Mouse (Mus musculus) embryonic facial prominence, embryonic 15.5 days (tissue): ENCODE results near the gene Pla2g2f. TPM values are rescaled to one million over a fixed set of nuclear protein-coding genes. Genes with fewer than 3 reads are reported as not detected.

Experiments used
- ATAC-seq: fragments of 200-750 bp; cut with Nextera tagmentation; 2 replicates; pipeline ENCODE4 v1.8.0; 2017; ENCODE audit warnings: low read depth, moderate TSS enrichment; ENCODE audit not compliant: insufficient number of reproducible peaks, low FRiP score, low TSS enrichment
- H3K27ac ChIP-seq: fragments of 300-500 bp; sonication (generic); replicated peaks from 2 replicates; pipeline ENCODE4 v1.5.1; 2015; ENCODE audit warnings: mild to moderate bottlenecking, inconsistent platforms
- H3K27me3 ChIP-seq: fragments of 300-500 bp; sonication (generic); 2 replicates; pipeline ENCODE4 v1.6.1; 2015; ENCODE audit warnings: inconsistent platforms
- H3K36me3 ChIP-seq: fragments of 300-500 bp; sonication (generic); 2 replicates; pipeline ENCODE4 v1.6.1; 2015; ENCODE audit warnings: mild to moderate bottlenecking, inconsistent platforms
- H3K4me1 ChIP-seq: fragments of 300-500 bp; sonication (generic); 2 replicates; pipeline ENCODE4 v1.6.1; 2015; ENCODE audit warnings: inconsistent platforms
- H3K4me2 ChIP-seq: fragments of 300-500 bp; sonication (generic); replicated peaks from 2 replicates; pipeline ENCODE4 v1.6.1; 2015; ENCODE audit warnings: mild to moderate bottlenecking, inconsistent platforms
- H3K4me3 ChIP-seq: fragments of 300-500 bp; sonication (generic); replicated peaks from 2 replicates; pipeline ENCODE4 v1.5.1; 2015; ENCODE audit warnings: mild to moderate bottlenecking, inconsistent platforms
- H3K9ac ChIP-seq: fragments of 300-500 bp; sonication (generic); 2 replicates; pipeline ENCODE4 v1.6.1; 2015; ENCODE audit warnings: inconsistent platforms
- H3K9me3 ChIP-seq: fragments of 300-500 bp; sonication (generic); replicated peaks from 2 replicates; pipeline ENCODE4 v1.6.1; 2016; ENCODE audit warnings: inconsistent platforms
- WGBS: fragments of 180-500 bp; shearing (Covaris S2); methylation state at CpG from one replicate; pipeline ENCODE4 v1.1.7; 2015; 5-methylcytosine and 5-hydroxymethylcytosine counted together
- polyA plus RNA-seq: library from polyadenylated mRNA; unstranded; fragments of >200 nt; fragmentation: Nextera tagmentation; extraction: Ambion mirVana; gene quantifications from 2 replicates; pipeline ENCODE4 v1.2.1, GENCODE M21; 2015

Pla2g2f gene
- polyA plus RNA-seq, 1 experiment from 2014 or later, result 31.1 TPM

DNA sequence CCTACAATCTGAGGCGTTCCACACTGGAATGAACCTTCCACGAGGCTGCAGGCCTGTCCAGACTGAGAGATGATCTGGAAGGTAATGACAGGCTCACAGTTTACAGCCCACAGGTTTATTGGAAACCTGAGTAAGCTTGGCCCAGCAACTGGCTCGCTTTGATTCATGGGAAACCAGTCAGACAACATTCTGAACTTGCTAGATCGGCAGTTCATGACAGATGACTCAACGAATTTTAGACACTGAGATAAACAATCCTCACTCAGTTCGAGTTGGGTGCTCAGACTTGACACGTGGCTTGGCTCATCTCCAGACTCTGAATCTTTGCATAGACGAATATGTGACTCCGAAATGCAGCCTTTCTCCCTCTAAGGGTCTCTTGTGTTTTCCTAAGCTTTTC is 35.2 kb upstream of the Pla2g2f start:
- Histone ChIP-seq H3K4me3 (no peak overlapping the region), H3K4me2 (no peak overlapping the region), H3K27ac (peak overlapping the region; percentile 75), H3K9ac (no peak overlapping the region), H3K4me1 (peaks cover 9% of the 10 kb centered on the region; the same call in 1 of the 2 replicates), H3K36me3 (no peaks in the 10 kb centered on the region), H3K9me3 (no peaks in the 10 kb centered on the region), H3K27me3 (no peaks in the 10 kb centered on the region)
- WGBS, result 39% methylated on average over 9 of the region's 9 CpGs
- no peak for ATAC-seq

DNA sequence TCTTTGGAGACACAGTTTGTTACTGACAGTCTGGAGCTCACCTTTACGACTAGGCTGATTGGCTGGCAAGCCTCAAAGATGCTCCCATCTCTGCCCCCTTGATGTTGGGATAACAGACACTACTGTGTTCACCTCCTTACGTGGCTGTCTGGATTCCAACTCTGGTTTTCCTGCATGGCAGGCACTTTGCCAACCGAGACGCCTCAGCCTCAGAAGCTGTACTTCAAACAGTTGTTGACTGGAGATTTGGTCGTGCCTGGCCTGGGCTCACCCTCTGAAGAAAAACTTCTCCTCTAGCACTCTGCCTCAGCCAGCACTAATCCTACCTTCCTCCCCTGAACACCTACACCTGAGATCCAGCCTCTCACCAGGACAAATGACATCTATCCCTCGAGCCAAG is 34.0 kb upstream of the Pla2g2f start:
- H3K4me1 ChIP-seq, result 0 out of 2 replicates have a peak, but pooled peaks cover 7% of the 10 kb centered on the region
- no peak for ATAC-seq
- H3K27ac ChIP-seq, result 0 out of 2 replicates have a peak overlapping the region, but pooled peaks have one; percentile 75
- no peak overlapping the region for H3K4me2 ChIP-seq
- no peaks in the 10 kb centered on the region for H3K36me3 ChIP-seq
- no peak overlapping the region for H3K9ac ChIP-seq
- H3K27me3 ChIP-seq, result no peaks in the 10 kb centered on the region
- WGBS, result 44% methylated on average over 6 of the region's 6 CpGs
- no peak overlapping the region for H3K4me3 ChIP-seq
- H3K9me3 ChIP-seq, result no peaks in the 10 kb centered on the region

DNA sequence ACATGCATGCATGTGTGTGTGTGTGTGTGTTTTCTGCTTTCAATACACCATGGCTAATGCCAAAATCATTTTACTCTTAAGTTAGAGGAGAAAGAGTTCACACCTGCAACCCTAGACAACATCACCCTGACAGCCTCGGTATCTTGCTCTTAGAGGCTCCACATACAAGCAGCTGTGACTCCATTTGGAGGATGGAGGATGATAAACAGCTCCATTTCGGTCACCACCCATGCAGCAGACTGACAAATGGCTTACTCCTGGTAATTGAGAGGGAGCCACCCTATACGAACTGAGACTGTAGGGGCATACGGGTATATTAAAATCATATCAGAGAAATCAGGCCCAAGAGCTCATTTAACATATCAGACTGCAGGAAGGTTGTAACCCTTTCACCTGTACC is 31.0 kb upstream of the Pla2g2f start:
- ATAC-seq, result no peak
- whole genome bisulfite sequencing, result 80% methylated on average over 4 of the region's 4 CpGs
- no peaks in the 10 kb centered on the region for H3K36me3 ChIP-seq

DNA sequence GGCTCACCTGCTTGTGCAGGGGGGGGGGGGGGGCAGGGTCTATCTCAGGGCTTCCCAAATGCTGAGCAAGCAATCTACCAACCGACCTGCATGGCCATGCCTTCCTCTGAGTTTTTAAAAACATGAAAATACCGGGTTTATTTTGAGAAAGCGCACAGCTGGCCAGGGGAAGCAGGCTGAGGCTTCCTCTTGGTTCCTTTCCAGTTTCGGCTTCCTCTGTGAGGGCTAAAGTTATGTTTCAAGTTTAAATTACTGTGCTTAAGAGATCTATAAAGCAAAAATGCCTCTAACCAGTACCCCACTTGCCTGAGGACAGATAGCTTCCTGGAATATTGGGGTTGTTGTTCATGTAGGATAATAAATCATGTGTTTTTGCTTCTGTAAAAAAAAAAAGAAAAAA is 28.7 kb upstream of the Pla2g2f start:
- H3K27ac ChIP-seq, result no peak overlapping the region
- WGBS, result 42% methylated on average over 4 of the region's 4 CpGs
- H3K9ac ChIP-seq, result no peak overlapping the region
- H3K4me2 ChIP-seq, result no peak overlapping the region
- H3K27me3 ChIP-seq, result no peaks in the 10 kb centered on the region
- no peaks in the 10 kb centered on the region for H3K36me3 ChIP-seq
- 0 out of 2 replicates have a peak, but pooled peaks cover 4% of the 10 kb centered on the region for H3K4me1 ChIP-seq
- H3K9me3 ChIP-seq, result no peaks in the 10 kb centered on the region
- no peak for ATAC-seq
- no peak overlapping the region for H3K4me3 ChIP-seq

More for the DNA sequence above, 31.0 kb upstream of the Pla2g2f start:
- Histone ChIP-seq H3K27ac (no peak overlapping the region), H3K9ac (no peak overlapping the region), H3K4me1 (0 out of 2 replicates have a peak, but pooled peaks cover 10% of the 10 kb centered on the region), H3K4me2 (no peak overlapping the region), H3K4me3 (no peak overlapping the region), H3K27me3 (no peaks in the 10 kb centered on the region), H3K9me3 (no peaks in the 10 kb centered on the region)

DNA sequence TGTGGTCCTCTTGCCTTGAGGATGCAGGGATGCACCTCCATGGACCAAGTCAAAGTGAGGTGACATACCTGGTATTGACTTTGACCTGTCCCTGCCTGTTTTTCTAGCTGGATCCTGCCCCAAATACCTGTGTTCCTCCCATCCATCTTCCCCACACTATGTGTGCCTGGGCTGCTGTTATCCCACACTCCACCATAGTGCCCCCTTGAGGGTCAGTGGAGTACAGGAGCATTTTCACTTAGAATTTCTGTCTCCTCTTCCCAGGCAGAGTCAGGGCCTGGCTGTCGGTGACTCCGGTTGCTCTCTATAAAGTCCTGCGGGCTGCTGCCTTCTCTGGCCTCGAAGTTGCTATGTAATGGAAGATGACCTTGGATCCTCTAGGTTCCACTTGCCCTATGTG is 28.3 kb upstream of the Pla2g2f start:
- Histone ChIP-seq H3K36me3 (no peaks in the 10 kb centered on the region), H3K27me3 (no peaks in the 10 kb centered on the region), H3K9ac (no peak overlapping the region), H3K4me2 (no peak overlapping the region), H3K4me3 (no peak overlapping the region), H3K27ac (no peak overlapping the region), H3K4me1 (0 out of 2 replicates have a peak, but pooled peaks cover 4% of the 10 kb centered on the region), H3K9me3 (no peaks in the 10 kb centered on the region)
- 61% methylated on average over 4 of the region's 4 CpGs for WGBS
- ATAC-seq, result no peak

DNA sequence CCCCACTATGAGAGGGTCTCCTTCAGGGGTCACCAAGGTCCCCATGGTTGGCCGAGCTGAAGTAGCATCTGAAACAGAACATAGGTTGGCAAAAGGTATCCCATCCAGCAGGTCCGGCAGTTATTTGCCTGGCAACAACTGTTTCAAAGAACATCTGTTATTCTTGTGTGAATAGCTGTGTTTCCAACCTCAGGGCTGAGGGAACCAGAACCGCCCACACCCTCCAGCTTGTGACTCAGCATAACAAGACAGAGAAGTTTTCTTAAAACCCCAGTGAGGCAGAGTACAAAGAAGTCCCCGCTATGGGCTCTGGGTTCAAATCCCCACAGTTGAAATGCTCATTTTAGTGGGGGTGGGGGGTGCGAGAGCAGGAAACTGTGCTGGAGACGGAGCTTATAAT is 24.7 kb upstream of the Pla2g2f start:
- H3K36me3 ChIP-seq, result no peaks in the 10 kb centered on the region
- 69% methylated on average over 6 of the region's 6 CpGs for WGBS
- no peak overlapping the region for H3K9ac ChIP-seq
- 0 out of 2 replicates have a peak, but pooled peaks cover 4% of the 10 kb centered on the region for H3K4me1 ChIP-seq
- no peak overlapping the region for H3K4me2 ChIP-seq
- no peaks in the 10 kb centered on the region for H3K9me3 ChIP-seq
- no peak for ATAC-seq
- no peaks in the 10 kb centered on the region for H3K27me3 ChIP-seq
- no peak overlapping the region for H3K27ac ChIP-seq
- no peak overlapping the region for H3K4me3 ChIP-seq

DNA sequence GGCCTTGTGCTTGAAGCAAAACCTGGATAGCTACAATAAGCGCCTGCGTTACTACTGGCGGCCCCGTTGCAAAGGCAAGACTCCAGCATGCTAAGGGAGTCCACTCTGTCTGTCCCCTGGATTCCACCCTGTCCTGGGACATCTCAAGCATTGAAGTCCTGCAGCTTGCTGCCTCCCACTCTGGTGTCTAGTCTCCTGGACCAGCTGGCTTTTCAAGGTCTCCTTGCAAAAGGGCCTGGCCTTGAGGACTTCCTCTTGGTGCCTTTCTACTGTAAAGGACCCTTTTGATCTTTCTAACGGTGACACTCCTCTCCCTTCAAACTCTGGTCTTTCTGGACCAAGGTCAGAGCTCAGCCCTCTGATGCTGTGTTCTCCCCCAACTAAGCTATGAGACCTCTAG is 22.9 kb upstream of the Pla2g2f start:
- Histone ChIP-seq H3K4me1 (no peaks in the 10 kb centered on the region), H3K36me3 (no peaks in the 10 kb centered on the region), H3K27me3 (no peaks in the 10 kb centered on the region), H3K27ac (no peak overlapping the region), H3K9ac (no peak overlapping the region), H3K4me3 (no peak overlapping the region), H3K9me3 (no peaks in the 10 kb centered on the region), H3K4me2 (no peak overlapping the region)
- 87% methylated on average over 5 of the region's 5 CpGs for WGBS
- no peak for ATAC-seq

DNA sequence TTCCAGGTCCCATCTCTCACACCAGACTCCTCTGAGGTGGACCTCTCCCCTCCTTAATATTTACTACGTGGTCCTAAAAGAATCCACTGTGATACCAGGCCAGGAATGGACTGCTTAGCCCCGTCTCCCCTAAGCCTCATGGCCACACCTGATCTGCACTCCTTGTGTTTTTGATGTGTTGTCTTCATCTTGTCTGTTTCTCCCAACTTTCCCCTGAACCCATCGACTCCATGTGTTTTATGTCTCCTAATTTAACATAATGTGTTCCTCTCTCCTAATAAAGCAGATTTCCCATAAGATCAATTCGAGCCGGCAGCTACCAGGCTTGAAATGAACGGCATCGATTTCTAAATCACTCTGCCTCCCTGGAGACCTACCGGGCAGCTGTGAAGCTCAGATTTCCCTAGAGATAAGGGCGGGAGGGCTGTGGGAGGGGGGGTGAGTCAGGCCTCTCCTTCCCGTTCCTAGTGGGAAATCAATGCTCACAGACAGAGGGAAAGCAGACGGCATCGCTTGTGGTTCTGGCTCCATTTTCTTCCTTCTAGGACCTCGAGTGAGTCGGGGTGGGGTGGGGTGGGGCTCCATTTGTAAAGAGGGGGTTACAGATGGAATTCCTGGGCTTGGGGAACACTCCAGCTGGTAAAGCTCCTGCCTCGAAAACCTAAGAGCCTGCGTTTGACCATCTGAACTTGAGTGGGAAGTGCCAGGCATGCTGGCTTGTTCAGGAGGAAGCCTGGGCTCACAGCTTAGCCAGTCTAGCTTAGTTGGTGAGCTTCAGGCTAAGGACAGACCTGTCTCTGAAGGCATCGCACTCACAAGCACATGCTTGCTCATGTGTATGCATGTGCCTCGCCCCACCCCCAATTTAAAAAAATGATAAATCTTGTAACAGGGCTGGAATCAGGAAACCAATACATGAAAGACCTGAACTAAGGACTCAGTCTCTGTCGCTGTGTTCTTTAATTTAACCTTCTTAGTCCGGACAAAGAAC is 20.3 kb upstream of the Pla2g2f start:
- whole genome bisulfite sequencing, result 26% methylated on average over 20 of the region's 20 CpGs
- H3K36me3 ChIP-seq, result no peaks in the 10 kb centered on the region
- H3K27me3 ChIP-seq, result no peaks in the 10 kb centered on the region
- no peak for ATAC-seq
- no peak overlapping the region for H3K27ac ChIP-seq
- H3K4me1 ChIP-seq, result no peaks in the 10 kb centered on the region
- no peak overlapping the region for H3K4me3 ChIP-seq
- H3K9ac ChIP-seq, result no peak overlapping the region
- no peaks in the 10 kb centered on the region for H3K9me3 ChIP-seq
- no peak overlapping the region for H3K4me2 ChIP-seq

DNA sequence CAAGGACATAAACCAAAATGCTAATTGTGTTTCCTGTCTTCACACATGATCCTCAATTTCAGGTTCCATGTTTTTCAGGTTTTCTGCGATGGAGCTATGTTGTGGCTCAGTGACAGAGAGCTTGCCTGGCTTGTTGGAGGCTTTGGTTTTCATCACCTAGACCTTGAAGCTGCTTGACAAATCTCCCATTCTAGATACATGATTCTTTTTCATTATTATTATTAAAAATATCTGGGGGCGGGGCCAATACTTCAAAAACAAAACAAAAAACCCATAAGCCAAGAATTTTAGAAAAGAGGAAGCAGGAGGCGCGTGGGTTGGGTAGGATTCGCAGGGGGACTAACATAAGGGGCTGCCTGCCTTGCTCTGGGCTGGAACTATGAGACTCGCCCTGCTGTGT is 18.0 kb upstream of the Pla2g2f start, which contains the start of gene Pla2g2d:
Gene Pla2g2d, plus strand, starts transcription at position 301 of the 400 bp plus-strand sequence.
- Histone ChIP-seq H3K4me2 (no peak within 1 kb of the TSS), H3K9me3 (no peaks in the 10 kb centered on the region), H3K4me1 (no peaks in the 10 kb centered on the region), H3K27me3 (0 out of 2 replicates have a peak, but pooled peaks cover 3% of the 10 kb centered on the region), H3K36me3 (no peaks in the 10 kb centered on the region), H3K9ac (no peak within 1 kb of the TSS), H3K27ac (no peak within 1 kb of the TSS), H3K4me3 (no peak within 1 kb of the TSS)
- WGBS, result 80% methylated on average over 6 of the region's 6 CpGs
- ATAC-seq, result no peak

DNA sequence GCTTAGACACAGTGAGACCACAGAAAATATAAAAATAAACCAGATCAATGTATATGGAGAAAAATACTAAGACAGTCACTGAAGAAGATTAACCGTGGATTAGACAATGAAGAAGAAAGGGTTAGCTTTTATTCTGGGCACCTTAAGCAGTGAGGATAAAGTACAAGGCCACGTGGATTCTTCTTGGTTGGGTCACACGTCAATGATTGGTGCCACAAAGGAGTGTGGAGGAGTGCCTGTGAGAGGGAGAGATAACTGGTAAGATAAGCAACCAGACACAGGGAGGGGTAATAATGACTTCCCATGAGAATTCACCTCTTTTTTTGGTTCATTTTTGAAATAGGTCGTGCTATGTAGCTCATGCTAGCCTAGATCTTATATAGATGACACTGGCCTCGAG is 15.0 kb upstream of the Pla2g2f start:
- H3K4me3 ChIP-seq, result no peak overlapping the region
- ATAC-seq, result no peak
- no peak overlapping the region for H3K27ac ChIP-seq
- no peak overlapping the region for H3K4me2 ChIP-seq
- no peak overlapping the region for H3K9ac ChIP-seq
- H3K9me3 ChIP-seq, result no peaks in the 10 kb centered on the region
- no peaks in the 10 kb centered on the region for H3K4me1 ChIP-seq
- 0 out of 2 replicates have a peak, but pooled peaks cover 3% of the 10 kb centered on the region for H3K27me3 ChIP-seq
- WGBS, result 70% methylated on average over 5 of the region's 5 CpGs
- no peaks in the 10 kb centered on the region for H3K36me3 ChIP-seq

DNA sequence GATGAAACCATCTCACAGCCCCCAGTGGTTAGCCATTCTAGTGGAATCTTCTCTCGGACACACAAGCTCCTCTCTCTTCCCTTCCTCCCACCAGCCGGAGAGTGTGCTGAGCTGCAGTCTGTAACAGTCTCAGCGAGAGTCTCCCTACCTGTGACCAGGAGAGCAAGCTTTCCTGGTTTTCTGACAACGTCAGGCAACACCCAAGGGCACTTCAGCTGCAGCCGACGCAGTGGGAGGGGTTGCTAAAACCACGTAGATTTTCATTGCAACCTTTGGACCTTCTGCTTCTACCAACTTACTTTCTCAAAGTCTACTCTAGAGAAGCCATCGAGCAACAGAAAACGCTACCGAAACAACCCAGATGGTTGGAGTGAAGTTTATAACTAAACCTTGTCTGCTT is 14.5 kb upstream of the Pla2g2f start:
- no peak overlapping the region for H3K9ac ChIP-seq
- H3K27ac ChIP-seq, result no peak overlapping the region
- H3K4me2 ChIP-seq, result no peak overlapping the region
- no peaks in the 10 kb centered on the region for H3K4me1 ChIP-seq
- H3K4me3 ChIP-seq, result no peak overlapping the region
- no peaks in the 10 kb centered on the region for H3K36me3 ChIP-seq
- H3K9me3 ChIP-seq, result no peaks in the 10 kb centered on the region
- whole genome bisulfite sequencing, result 68% methylated on average over 10 of the region's 10 CpGs
- H3K27me3 ChIP-seq, result 0 out of 2 replicates have a peak, but pooled peaks cover 3% of the 10 kb centered on the region
- ATAC-seq, result no peak
